Mouse (Mus musculus): ENCODE data around the gene Gm45521. TPM values are rescaled to one million over a fixed set of nuclear protein-coding genes. Genes with fewer than 3 reads are reported as not detected.
"Not testable (repeated sequence)": the region's sequence is repeated elsewhere in the genome, so short reads cannot be mapped to it uniquely, and the experiment has no call there.

Gm45521 gene
- polyA plus RNA-seq, 1 experiment from 2014 or later = not detected

GRCm38 (mm10) chr14:8006061-8006460, 49.0 kb downstream of the Gm45521 start:
- H3K27me3 ChIP-seq (replicated peaks; ENCODE audit: control insufficient read depth, insufficient read depth, low read length); H3K9me3 ChIP-seq (ENCODE audit: control insufficient read depth, low read length); H3K4me3 ChIP-seq (ENCODE audit: low read depth, low read length); DNase-seq (ENCODE audit: low spot score); H3K9ac ChIP-seq (ENCODE audit: low read length); ATAC-seq (replicated peaks; ENCODE audit: low FRiP score, low TSS enrichment, low read depth); H3K27ac ChIP-seq (ENCODE audit: low read depth); H3K4me2 ChIP-seq (ENCODE audit: low read length); H3K4me1 ChIP-seq (replicated peaks; ENCODE audit: control insufficient read depth, insufficient read depth, low read length); H3K36me3 ChIP-seq (ENCODE audit: control insufficient read depth, insufficient read depth, low read length): not testable (repeated sequence)
- 55% methylated on average over 3 of the region's 3 CpGs for WGBS

GRCm38 (mm10) chr14:8007084-8007483, 50.0 kb downstream of the Gm45521 start:
- Histone ChIP-seq H3K27ac (ENCODE audit: low read depth) (no peak overlapping the region), H3K36me3 (ENCODE audit: control insufficient read depth, insufficient read depth, low read length) (no peaks in the 10 kb centered on the region), H3K4me1 (replicated peaks; ENCODE audit: control insufficient read depth, insufficient read depth, low read length) (no peaks in the 10 kb centered on the region; the same call in 1 of the 2 replicates), H3K9me3 (ENCODE audit: control insufficient read depth, low read length) (no peaks in the 10 kb centered on the region), H3K27me3 (replicated peaks; ENCODE audit: control insufficient read depth, insufficient read depth, low read length) (peaks cover 2% of the 10 kb centered on the region; the same call in 1 of the 2 replicates), H3K4me3 (ENCODE audit: low read depth, low read length) (no peak overlapping the region), H3K4me2 (ENCODE audit: low read length) (no peak overlapping the region), H3K9ac (ENCODE audit: low read length) (no peak overlapping the region)
- ATAC-seq (replicated peaks; ENCODE audit: low FRiP score, low TSS enrichment, low read depth) (no peak), DNase-seq (ENCODE audit: low spot score) (no peak)

DNA sequence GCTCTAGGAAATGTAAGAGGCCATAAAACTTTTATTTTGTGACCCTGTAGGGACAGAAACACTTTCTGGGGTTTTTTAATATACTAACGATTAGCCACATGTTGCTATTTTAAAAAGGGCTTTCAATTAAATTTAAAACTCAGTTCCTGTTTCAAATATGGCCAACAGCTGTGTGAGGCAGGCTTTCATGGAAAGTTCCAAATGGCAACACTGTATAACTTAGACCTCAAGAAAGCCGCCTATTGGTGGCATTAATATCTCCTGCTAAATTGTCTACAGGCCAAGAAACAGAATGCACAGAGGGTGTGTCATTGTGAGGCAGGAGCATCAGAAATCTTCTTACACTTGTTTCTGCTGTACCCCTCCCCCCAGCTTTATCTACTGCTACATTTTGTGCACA, 50.4 kb downstream of the Gm45521 start:
- no peak for DNase-seq (ENCODE audit: low spot score)
- 85% methylated on average over 2 of the region's 2 CpGs for WGBS

DNA sequence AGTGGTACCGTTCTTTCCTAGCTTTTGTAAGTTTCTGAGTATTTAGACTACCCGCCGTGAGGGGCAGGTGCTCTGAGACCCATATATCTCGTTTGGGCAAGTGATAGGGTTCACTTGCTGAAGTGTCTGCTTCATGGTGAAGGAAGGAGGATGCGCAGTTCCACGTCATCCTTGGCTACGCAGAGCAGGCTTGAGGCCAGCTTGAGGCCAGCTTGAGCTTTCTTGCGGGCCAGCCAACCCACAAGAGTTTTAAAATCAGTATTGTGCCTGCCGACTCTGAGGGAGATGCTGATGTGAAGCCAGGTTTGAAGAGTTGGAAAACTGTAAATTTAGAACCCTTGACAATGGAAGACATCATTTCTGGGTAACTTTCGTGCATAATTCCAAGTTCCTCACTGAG, 50.8 kb downstream of the Gm45521 start:
- no peak for DNase-seq (ENCODE audit: low spot score)
- ATAC-seq (replicated peaks; ENCODE audit: low FRiP score, low TSS enrichment, low read depth) = no peak
- 85% methylated on average over 10 of the region's 10 CpGs for WGBS
- Histone ChIP-seq H3K36me3 (ENCODE audit: control insufficient read depth, insufficient read depth, low read length) (no peaks in the 10 kb centered on the region), H3K27ac (ENCODE audit: low read depth) (no peak overlapping the region), H3K9me3 (ENCODE audit: control insufficient read depth, low read length) (no peaks in the 10 kb centered on the region), H3K27me3 (replicated peaks; ENCODE audit: control insufficient read depth, insufficient read depth, low read length) (no peaks in the 10 kb centered on the region), H3K4me3 (ENCODE audit: low read depth, low read length) (no peak overlapping the region), H3K4me2 (ENCODE audit: low read length) (no peak overlapping the region), H3K4me1 (replicated peaks; ENCODE audit: control insufficient read depth, insufficient read depth, low read length) (no peaks in the 10 kb centered on the region; the same call in 1 of the 2 replicates), H3K9ac (ENCODE audit: low read length) (no peak overlapping the region)

More for the DNA sequence above, 50.4 kb downstream of the Gm45521 start:
- H3K36me3 ChIP-seq (ENCODE audit: control insufficient read depth, insufficient read depth, low read length) = no peaks in the 10 kb centered on the region
- H3K9ac ChIP-seq (ENCODE audit: low read length) = no peak overlapping the region
- ATAC-seq (replicated peaks; ENCODE audit: low FRiP score, low TSS enrichment, low read depth) = no peak
- H3K4me1 ChIP-seq (replicated peaks; ENCODE audit: control insufficient read depth, insufficient read depth, low read length) = no peaks in the 10 kb centered on the region; the same call in 1 of the 2 replicates
- no peaks in the 10 kb centered on the region for H3K9me3 ChIP-seq (ENCODE audit: control insufficient read depth, low read length)
- H3K4me2 ChIP-seq (ENCODE audit: low read length) = no peak overlapping the region
- H3K27ac ChIP-seq (ENCODE audit: low read depth) = no peak overlapping the region
- no peak overlapping the region for H3K4me3 ChIP-seq (ENCODE audit: low read depth, low read length)
- no peaks in the 10 kb centered on the region for H3K27me3 ChIP-seq (replicated peaks; ENCODE audit: control insufficient read depth, insufficient read depth, low read length)

Other genes starting within 250 kb of the Gm45521 start
- not detected in 2 replicates for gene Gm26661, start 165.7 kb upstream of the Gm45521 start, polyA plus RNA-seq (2014; fragmentation: Nextera tagmentation; extraction: Ambion mirVana)
- gene Flnb, start 139.3 kb upstream of the Gm45521 start, polyA plus RNA-seq (2014; fragmentation: Nextera tagmentation; extraction: Ambion mirVana) = 26.7 and 26.8 TPM in 2 replicates
- gene Dnase1l3, start 37.3 kb downstream of the Gm45521 start, polyA plus RNA-seq (2014; fragmentation: Nextera tagmentation; extraction: Ambion mirVana) = 1.1 TPM in 2 replicates
- gene Abhd6, start 45.6 kb downstream of the Gm45521 start, polyA plus RNA-seq (2014; fragmentation: Nextera tagmentation; extraction: Ambion mirVana) = 15.5 and 19.5 TPM in 2 replicates
- gene Rpp14, start 123.1 kb downstream of the Gm45521 start, polyA plus RNA-seq (2014; fragmentation: Nextera tagmentation; extraction: Ambion mirVana) = 67.1 and 67.6 TPM in 2 replicates
- 33.9 and 39.4 TPM in 2 replicates for gene Pxk, start 140.9 kb downstream of the Gm45521 start, polyA plus RNA-seq (2014; fragmentation: Nextera tagmentation; extraction: Ambion mirVana)
- 184 and 200 TPM in 2 replicates for gene Pdhb, start 215.7 kb downstream of the Gm45521 start, polyA plus RNA-seq (2014; fragmentation: Nextera tagmentation; extraction: Ambion mirVana)

All from intestine, embryonic 14.5 days (tissue).